Mouse (Mus musculus) R1 (cell line): ENCODE results near the gene Plekhh2.

Source experiments
- DNase-seq: peaks from one replicate; pipeline ENCODE4 v3.0.0-alpha.2; 2018; ENCODE audit warnings: low read depth, low spot score

Gene Plekhh2

GRCm38 (mm10) chr17:84571629-84572028, 59.9 kb downstream of the Plekhh2 start:
- peak; percentile 93 for DNase-seq

GRCm38 (mm10) chr17:84573305-84573704, 61.6 kb downstream of the Plekhh2 start:
- DNase-seq, result no peak

- DNase-seq, result peak; percentile 73
Observed at GRCm38 (mm10) chr17:84573940-84574339, 62.2 kb downstream of the Plekhh2 start.

- DNase-seq, result no peak
Observed at GRCm38 (mm10) chr17:84575108-84575507, 63.4 kb downstream of the Plekhh2 start.

- DNase-seq, result no peak
Observed at GRCm38 (mm10) chr17:84576621-84577293, 65.1 kb downstream of the Plekhh2 start.

- DNase-seq, result no peak
Observed at GRCm38 (mm10) chr17:84579249-84579648, 67.6 kb downstream of the Plekhh2 start.

GRCm38 (mm10) chr17:84579817-84580216, 68.1 kb downstream of the Plekhh2 start:
- DNase-seq, result no peak

GRCm38 (mm10) chr17:84580821-84581220, 69.1 kb downstream of the Plekhh2 start:
- DNase-seq, result no peak

- DNase-seq, result no peak
Observed at GRCm38 (mm10) chr17:84581740-84582414, 70.2 kb downstream of the Plekhh2 start.

GRCm38 (mm10) chr17:84584107-84584506, 72.4 kb downstream of the Plekhh2 start:
- no peak for DNase-seq

GRCm38 (mm10) chr17:84585104-84585503, 73.4 kb downstream of the Plekhh2 start:
- no peak for DNase-seq

- no peak for DNase-seq
Observed at GRCm38 (mm10) chr17:84590065-84590464, 78.4 kb downstream of the Plekhh2 start.

- DNase-seq, result no peak
Observed at GRCm38 (mm10) chr17:84591431-84592150, 79.9 kb downstream of the Plekhh2 start.

- DNase-seq, result no peak
Observed at GRCm38 (mm10) chr17:84596015-84596441, 84.3 kb downstream of the Plekhh2 start.

- peak; percentile 95 for DNase-seq
Observed at GRCm38 (mm10) chr17:84596501-84596900, 84.8 kb downstream of the Plekhh2 start.

- DNase-seq, result no peak
Observed at GRCm38 (mm10) chr17:84597859-84598258, 86.2 kb downstream of the Plekhh2 start.

GRCm38 (mm10) chr17:84598928-84599327, 87.2 kb downstream of the Plekhh2 start:
- DNase-seq, result no peak

GRCm38 (mm10) chr17:84600051-84600983, 88.6 kb downstream of the Plekhh2 start:
- DNase-seq, result no peak

GRCm38 (mm10) chr17:84601805-84602204, 90.1 kb downstream of the Plekhh2 start:
- no peak for DNase-seq

GRCm38 (mm10) chr17:84603202-84603627, 91.5 kb downstream of the Plekhh2 start:
- no peak for DNase-seq

- DNase-seq, result no peak
Observed at GRCm38 (mm10) chr17:84603709-84604420, 92.2 kb downstream of the Plekhh2 start.
